Mouse (Mus musculus) bone marrow, adult 2 months (tissue): ENCODE data around the gene Bag6. TPM values are rescaled to one million over a fixed set of nuclear protein-coding genes. Genes with fewer than 3 reads are reported as not detected.

ENCODE experiments used
- H3K27ac ChIP-seq: fragments of 200-500 bp; 2 replicates; pipeline ENCODE4 v1.5.1; 2012; ENCODE audit warnings: low read depth, mild to moderate bottlenecking, control low read depth, inconsistent platforms, low read length; ENCODE audit not compliant: control insufficient read depth, poor library complexity, insufficient read depth
- H3K4me1 ChIP-seq: fragments of 200-500 bp; 2 replicates; pipeline ENCODE4 v1.6.1; 2011; ENCODE audit warnings: low read length; ENCODE audit not compliant: control insufficient read depth, insufficient read depth
- H3K4me3 ChIP-seq: fragments of 200-500 bp; replicated peaks from 2 replicates; pipeline ENCODE3; 2011; ENCODE audit warnings: mild to moderate bottlenecking, low read depth, low read length, control low read depth; ENCODE audit not compliant: control insufficient read depth
- CTCF ChIP-seq: fragments of 200-500 bp; IDR thresholded peaks from 2 replicates; pipeline ENCODE4 v1.5.1; 2011; ENCODE audit warnings: low read length, control low read depth; ENCODE audit not compliant: control insufficient read depth, insufficient read depth
- POLR2A ChIP-seq: fragments of 200-500 bp; IDR thresholded peaks from 2 replicates; pipeline ENCODE4 v1.6.1; 2011; ENCODE audit warnings: low read depth, mild to moderate bottlenecking, control low read depth, low read length, borderline replicate concordance; ENCODE audit not compliant: control insufficient read depth
- WGBS: fragments of 180-500 bp; shearing (Covaris S2); methylation state at CpG from one replicate; pipeline ENCODE4 v1.1.7; 2018; 5-methylcytosine and 5-hydroxymethylcytosine counted together
- polyA plus RNA-seq: library from polyadenylated mRNA; stranded (reverse); fragments of >200 nt; gene quantifications from 2 replicates; pipeline ENCODE4 v1.2.4, GENCODE M21; 2011; ENCODE audit warnings: low replicate concordance; ENCODE audit not compliant: missing spikeins, insufficient read depth, insufficient read length

Bag6 gene
- polyA plus RNA-seq, 1 experiment = 195 TPM

GRCm38 (mm10) chr17:35128996-35129395, 6.0 kb upstream of the Bag6 start:
- TF ChIP-seq CTCF (no peak), POLR2A (no peak)
- H3K4me1 ChIP-seq = peaks cover 2% of the 10 kb centered on the region; the same call in 1 of the 2 replicates
- H3K4me3 ChIP-seq = no peak overlapping the region
- WGBS = 82% methylated on average over 11 of the region's 11 CpGs
- H3K27ac ChIP-seq = no peak overlapping the region

- Histone ChIP-seq H3K4me1 (no peaks in the 10 kb centered on the region; the same call in 1 of the 2 replicates), H3K4me3 (no peak overlapping the region), H3K27ac (no peak overlapping the region)
- WGBS = 84% methylated on average over 8 of the region's 8 CpGs
- TF ChIP-seq POLR2A (no peak), CTCF (no peak)
Measured at GRCm38 (mm10) chr17:35131038-35131437, 3.9 kb upstream of the Bag6 start.

GRCm38 (mm10) chr17:35131500-35132173, 3.3 kb upstream of the Bag6 start, which contains the start of gene Apom:
Apom (minus strand) TSS chr17:35132050.
- no peak for TF ChIP-seq POLR2A
- TF ChIP-seq CTCF = no peak
- no peaks in the 10 kb centered on the region; the same call in 1 of the 2 replicates for H3K4me1 ChIP-seq
- H3K4me3 ChIP-seq = no peak within 1 kb of the TSS
- 81% methylated on average over 15 of the region's 15 CpGs for WGBS
- H3K27ac ChIP-seq = no peak within 1 kb of the TSS

- H3K27ac ChIP-seq = no peak overlapping the region
- TF ChIP-seq CTCF (no peak), POLR2A (no peak)
Measured at GRCm38 (mm10) chr17:35132174-35132560, 2.8 kb upstream of the Bag6 start.

GRCm38 (mm10) chr17:35133517-35133916, 1.5 kb upstream of the Bag6 start:
- Histone ChIP-seq H3K4me1 (no peaks in the 10 kb centered on the region; the same call in 1 of the 2 replicates), H3K27ac (no peak overlapping the region), H3K4me3 (no peak overlapping the region)
- TF ChIP-seq CTCF (no peak), POLR2A (no peak)
- 90% methylated on average over 7 of the region's 7 CpGs for WGBS

More at GRCm38 (mm10) chr17:35132174-35132560, 2.8 kb upstream of the Bag6 start:
- Histone ChIP-seq H3K4me3 (no peak overlapping the region), H3K4me1 (no peaks in the 10 kb centered on the region; the same call in 1 of the 2 replicates)
- WGBS = 86% methylated on average over 3 of the region's 3 CpGs

GRCm38 (mm10) chr17:35135591-35136320, 778 bp downstream of the Bag6 start:
- WGBS = under 1% methylated on average over 43 of the region's 43 CpGs
- TF ChIP-seq CTCF (no peak), POLR2A (no peak)
- Histone ChIP-seq H3K27ac (peak overlapping the region; percentile 96), H3K4me3 (peak overlapping the region; percentile 97), H3K4me1 (no peaks in the 10 kb centered on the region; the same call in 1 of the 2 replicates)

GRCm38 (mm10) chr17:35139269-35139668, 4.3 kb downstream of the Bag6 start:
- 87% methylated on average over 3 of the region's 3 CpGs for WGBS
- no peak for TF ChIP-seq POLR2A
- no peak for TF ChIP-seq CTCF
- Histone ChIP-seq H3K4me1 (no peaks in the 10 kb centered on the region; the same call in 1 of the 2 replicates), H3K4me3 (no peak overlapping the region), H3K27ac (no peak overlapping the region)

- Histone ChIP-seq H3K27ac (no peak overlapping the region), H3K4me3 (no peak overlapping the region), H3K4me1 (no peaks in the 10 kb centered on the region; the same call in 1 of the 2 replicates)
- TF ChIP-seq CTCF (no peak), POLR2A (no peak)
- WGBS = 90% methylated on average over 16 of the region's 16 CpGs
Measured at GRCm38 (mm10) chr17:35140490-35140996, 5.6 kb downstream of the Bag6 start.
